Mouse (Mus musculus): ENCODE results near the gene Tbc1d22a. TPM values are rescaled to one million over a fixed set of nuclear protein-coding genes. Genes with fewer than 3 reads are reported as not detected.

Gene Tbc1d22a
- total and polyA plus RNA-seq, 2 experiments from 2014 or later, result 13.1 to 20.5 TPM

GRCm38 (mm10) chr15:86449794-86450193 is 235.5 kb downstream of the Tbc1d22a start:
- no peak overlapping the region for H3K4me3 ChIP-seq (ENCODE audit: low read depth, low read length)
- no peak overlapping the region for H3K9ac ChIP-seq
- ATAC-seq (no peak), DNase-seq (no peak)
- no peak overlapping the region for H3K27ac ChIP-seq (ENCODE audit: low read depth, low read length)
- 100% methylated on average over 2 of the region's 2 CpGs for WGBS
- no peaks in the 10 kb centered on the region for H3K27me3 ChIP-seq (ENCODE audit: insufficient read depth, low read length)
- H3K9me3 ChIP-seq (ENCODE audit: low read length), result no peaks in the 10 kb centered on the region
- TF ChIP-seq CTCF (IDR thresholded peaks at IDR 0.05; ENCODE audit: low read depth), result no peak
- no peaks in the 10 kb centered on the region for H3K4me1 ChIP-seq (ENCODE audit: insufficient read depth)
- no peak overlapping the region for H3K4me2 ChIP-seq (ENCODE audit: low read depth)
- H3K36me3 ChIP-seq (ENCODE audit: insufficient read depth), result no peaks in the 10 kb centered on the region; the same call in 1 of the 2 replicates

DNA sequence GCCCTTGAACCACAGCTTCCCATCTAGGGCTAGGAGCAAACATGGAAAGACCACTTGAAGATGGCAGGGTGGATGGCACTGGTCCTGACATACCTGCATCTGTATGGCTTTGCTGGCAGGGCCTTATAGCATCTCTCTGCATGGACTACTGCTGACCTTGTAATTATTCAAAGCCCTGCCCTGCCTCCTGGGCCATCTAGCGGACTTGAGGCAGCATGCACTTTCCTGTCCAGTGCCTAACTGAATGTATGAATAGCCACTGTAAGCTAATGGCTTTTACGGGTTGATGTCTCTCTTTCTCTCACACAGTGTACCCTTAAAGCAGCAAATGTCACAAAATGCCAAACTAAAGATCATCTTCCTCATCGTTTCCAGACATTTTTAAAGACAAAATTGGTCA is 245.2 kb downstream of the Tbc1d22a start:
- ATAC-seq (no peak), DNase-seq (no peak)
- Histone ChIP-seq H3K36me3 (ENCODE audit: insufficient read depth) (no peaks in the 10 kb centered on the region), H3K27me3 (ENCODE audit: insufficient read depth, low read length) (no peaks in the 10 kb centered on the region), H3K4me1 (ENCODE audit: insufficient read depth) (no peaks in the 10 kb centered on the region), H3K4me2 (ENCODE audit: low read depth) (no peak overlapping the region), H3K9me3 (ENCODE audit: low read length) (no peaks in the 10 kb centered on the region), H3K9ac (no peak overlapping the region), H3K27ac (ENCODE audit: low read depth, low read length) (no peak overlapping the region), H3K4me3 (ENCODE audit: low read depth, low read length) (no peak overlapping the region)
- TF ChIP-seq CTCF (IDR thresholded peaks at IDR 0.05; ENCODE audit: low read depth), result peak; percentile 26
- 71% methylated on average over 3 of the region's 3 CpGs for WGBS

GRCm38 (mm10) chr15:86462636-86463035 is 248.4 kb downstream of the Tbc1d22a start:
- peak; percentile 18; the same call in 1 of the 2 replicates for ATAC-seq
- TF ChIP-seq CTCF (IDR thresholded peaks at IDR 0.05; ENCODE audit: low read depth), result peak; percentile 3; the same call in 1 of the 2 replicates
- H3K4me1 ChIP-seq (ENCODE audit: insufficient read depth), result no peaks in the 10 kb centered on the region
- no peak overlapping the region for H3K4me3 ChIP-seq (ENCODE audit: low read depth, low read length)
- H3K9ac ChIP-seq, result no peak overlapping the region
- H3K9me3 ChIP-seq (ENCODE audit: low read length), result no peaks in the 10 kb centered on the region
- 41% methylated on average over 8 of the region's 8 CpGs for WGBS
- H3K4me2 ChIP-seq (ENCODE audit: low read depth), result no peak overlapping the region
- no peaks in the 10 kb centered on the region for H3K27me3 ChIP-seq (ENCODE audit: insufficient read depth, low read length)
- no peaks in the 10 kb centered on the region for H3K36me3 ChIP-seq (ENCODE audit: insufficient read depth)
- peak; percentile 32 for DNase-seq
- H3K27ac ChIP-seq (ENCODE audit: low read depth, low read length), result no peak overlapping the region

GRCm38 (mm10) chr15:86468082-86468481 is 253.8 kb downstream of the Tbc1d22a start:
- no peaks in the 10 kb centered on the region for H3K27me3 ChIP-seq (ENCODE audit: insufficient read depth, low read length)
- TF ChIP-seq CTCF (IDR thresholded peaks at IDR 0.05; ENCODE audit: low read depth), result no peak
- no peaks in the 10 kb centered on the region for H3K4me1 ChIP-seq (ENCODE audit: insufficient read depth)
- no peaks in the 10 kb centered on the region for H3K36me3 ChIP-seq (ENCODE audit: insufficient read depth)
- H3K9me3 ChIP-seq (ENCODE audit: low read length), result peaks cover 3% of the 10 kb centered on the region; the same call in 1 of the 2 replicates
- H3K4me2 ChIP-seq (ENCODE audit: low read depth), result no peak overlapping the region
- no peak overlapping the region for H3K4me3 ChIP-seq (ENCODE audit: low read depth, low read length)
- no peak overlapping the region for H3K9ac ChIP-seq
- no peak overlapping the region for H3K27ac ChIP-seq (ENCODE audit: low read depth, low read length)
- DNase-seq (no peak), ATAC-seq (no peak)

GRCm38 (mm10) chr15:86471136-86471535 is 256.9 kb downstream of the Tbc1d22a start:
- DNase-seq, result peak; percentile 49
- H3K27ac ChIP-seq (ENCODE audit: low read depth, low read length), result no peak overlapping the region
- peaks cover 3% of the 10 kb centered on the region; the same call in 1 of the 2 replicates for H3K9me3 ChIP-seq (ENCODE audit: low read length)
- H3K4me2 ChIP-seq (ENCODE audit: low read depth), result no peak overlapping the region
- no peak overlapping the region for H3K9ac ChIP-seq
- H3K4me3 ChIP-seq (ENCODE audit: low read depth, low read length), result no peak overlapping the region
- no peaks in the 10 kb centered on the region for H3K36me3 ChIP-seq (ENCODE audit: insufficient read depth)
- TF ChIP-seq CTCF (IDR thresholded peaks at IDR 0.05; ENCODE audit: low read depth), result peak; percentile 47
- no peaks in the 10 kb centered on the region for H3K27me3 ChIP-seq (ENCODE audit: insufficient read depth, low read length)
- peak; percentile 70 for ATAC-seq
- 56% methylated on average over 7 of the region's 7 CpGs for WGBS
- no peaks in the 10 kb centered on the region for H3K4me1 ChIP-seq (ENCODE audit: insufficient read depth)

GRCm38 (mm10) chr15:86473473-86473872 is 259.2 kb downstream of the Tbc1d22a start:
- 80% methylated on average over 11 of the region's 11 CpGs for WGBS
- H3K4me2 ChIP-seq (ENCODE audit: low read depth), result no peak overlapping the region
- no peaks in the 10 kb centered on the region for H3K27me3 ChIP-seq (ENCODE audit: insufficient read depth, low read length)
- no peaks in the 10 kb centered on the region for H3K36me3 ChIP-seq (ENCODE audit: insufficient read depth)
- no peaks in the 10 kb centered on the region for H3K4me1 ChIP-seq (ENCODE audit: insufficient read depth)
- DNase-seq (no peak), ATAC-seq (no peak)
- H3K9ac ChIP-seq, result no peak overlapping the region
- TF ChIP-seq CTCF (IDR thresholded peaks at IDR 0.05; ENCODE audit: low read depth), result no peak
- no peak overlapping the region for H3K27ac ChIP-seq (ENCODE audit: low read depth, low read length)
- H3K4me3 ChIP-seq (ENCODE audit: low read depth, low read length), result no peak overlapping the region
- no peaks in the 10 kb centered on the region; the same call in 1 of the 2 replicates for H3K9me3 ChIP-seq (ENCODE audit: low read length)

DNA sequence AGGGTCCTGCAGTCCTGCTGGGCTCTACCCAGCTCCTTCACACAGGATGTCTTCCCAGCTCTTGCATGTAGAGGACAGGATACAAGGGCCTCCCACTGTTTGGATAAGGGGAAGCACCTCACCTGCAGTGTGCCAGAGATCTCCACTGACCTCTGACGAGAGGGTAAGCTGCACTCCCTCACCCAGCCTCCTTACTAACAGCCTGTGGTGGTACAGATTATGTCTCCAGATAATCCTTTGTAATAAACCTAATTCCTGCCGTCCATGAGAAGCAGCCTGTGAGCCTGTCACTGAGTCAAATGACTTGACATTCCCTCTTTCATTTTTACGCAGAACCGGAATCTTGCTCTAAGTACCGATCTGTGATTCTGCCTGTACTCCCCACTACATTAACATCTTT is 260.7 kb downstream of the Tbc1d22a start:
- ATAC-seq (no peak), DNase-seq (no peak)
- Histone ChIP-seq H3K9ac (no peak overlapping the region), H3K27me3 (ENCODE audit: insufficient read depth, low read length) (no peaks in the 10 kb centered on the region), H3K4me3 (ENCODE audit: low read depth, low read length) (no peak overlapping the region), H3K9me3 (ENCODE audit: low read length) (no peaks in the 10 kb centered on the region), H3K36me3 (ENCODE audit: insufficient read depth) (no peaks in the 10 kb centered on the region), H3K4me1 (ENCODE audit: insufficient read depth) (no peaks in the 10 kb centered on the region), H3K27ac (ENCODE audit: low read depth, low read length) (no peak overlapping the region), H3K4me2 (ENCODE audit: low read depth) (no peak overlapping the region)
- 68% methylated on average over 5 of the region's 5 CpGs for WGBS
- no peak for TF ChIP-seq CTCF (IDR thresholded peaks at IDR 0.05; ENCODE audit: low read depth)
